Mouse (Mus musculus): ENCODE measurements around the gene Mapk12.

GRCm38 (mm10) chr15:89092181-89092580 is 48.3 kb downstream of the Mapk12 start:
- TF ChIP-seq POLR2A (IDR thresholded peaks at IDR 0.05; ENCODE audit: extremely low read depth, insufficient read depth, low read length), result no peak
- TF ChIP-seq CTCF (IDR thresholded peaks at IDR 0.05; ENCODE audit: low read depth, low read length), result no peak

Measured in liver, adult 2 months (tissue).